18 mouse cellular contexts compared by ENCODE assay signal in the genomic region with DNA sequence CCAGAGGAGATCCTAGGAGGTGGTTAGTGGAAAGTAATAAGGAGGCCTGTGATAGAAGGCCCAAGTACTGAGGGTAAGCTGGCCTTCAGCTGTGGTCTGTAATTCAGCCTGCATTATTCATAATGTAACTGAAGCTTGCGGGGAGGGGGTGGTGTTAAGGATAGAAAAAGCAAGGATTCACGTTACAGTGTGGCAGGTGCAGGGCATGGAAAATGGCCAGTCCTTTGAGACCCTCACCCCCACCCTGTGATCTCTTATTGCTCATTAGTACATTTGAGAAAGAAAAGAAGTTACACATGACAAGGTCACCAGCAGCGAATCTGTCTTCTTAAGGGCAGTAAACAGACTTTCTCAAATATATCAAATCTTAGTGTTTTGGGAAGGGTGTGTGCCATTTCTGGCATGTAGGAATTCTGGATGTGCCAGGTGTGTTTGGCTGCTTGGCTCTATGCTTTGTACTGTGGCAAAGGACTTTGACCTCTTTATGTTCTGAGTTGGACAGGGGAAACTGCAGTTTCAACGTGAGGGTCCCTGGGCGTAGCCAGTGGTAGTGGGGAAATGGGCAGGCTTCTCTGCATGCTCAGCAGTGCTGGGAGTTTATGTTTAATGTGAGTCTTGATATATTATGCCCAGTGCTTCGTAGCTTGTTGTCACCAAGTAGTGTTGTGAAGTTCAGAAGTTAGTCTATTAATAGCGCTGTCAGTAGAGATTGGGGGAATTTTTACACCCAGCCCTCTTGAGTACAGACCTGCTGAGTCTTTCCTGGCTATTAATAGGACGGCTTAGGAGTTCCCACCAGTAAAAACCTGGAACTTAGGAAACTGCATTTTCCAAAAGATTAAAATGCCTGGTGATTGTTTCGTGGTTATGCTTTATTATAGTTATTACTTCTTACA. TPM values are rescaled to one million over a fixed set of nuclear protein-coding genes. Genes with fewer than 3 reads are reported as not detected.
DNase-seq lines count a peak whose midpoint lies in the region; ATAC-seq and TF ChIP-seq lines count a peak whose summit lies in the region.
"Had no signal": no experiment of that assay in that cellular context is flagged by ENCODE, and none has a peak within 500 bp of the region (broad histone marks: within the 10 kb centered on the region; RNA-seq: fewer than 3 reads in every experiment).

No protein-coding gene starts in this region.

- no peak for ATAC-seq in heart, embryonic 11.5 days (replicated peaks; ENCODE audit: insufficient number of reproducible peaks, low FRiP score, low TSS enrichment)
- ATAC-seq: forebrain, embryonic 15.5 days; hindbrain, embryonic 16.5 days; liver, embryonic 12.5 days; lung, postnatal 0 days had no signal

- peak; percentile 26 to 46 for DNase-seq in heart, adult 2 months
- no peak for DNase-seq in heart, postnatal 25 days (ENCODE audit: low spot score)
- peak; percentile 47 for DNase-seq in brain, adult 2 months (ENCODE audit: low read depth, low spot score)
- no peak for DNase-seq in layer of hippocampus, postnatal 10 days (ENCODE audit: low spot score in 2 of 2)
- DNase-seq in retina, embryonic 14.5 days (ENCODE audit: low spot score), result no peak
- DNase-seq: cerebellum, adult 18-20 months; gastrocnemius, postnatal 14 days; kidney, adult 18-20 months; midbrain, embryonic 14.5 days; spleen, adult 18-20 months; thymus, postnatal 4 days had no signal

- H3K9me3 ChIP-seq in heart, embryonic 11.5 days (replicated peaks; ENCODE audit: control insufficient read depth, low read length), result no peaks in the 10 kb centered on the region
- H3K9me3 ChIP-seq: forebrain, embryonic 15.5 days; G1E had no signal

- peak overlapping the region; percentile 26 for H3K9ac ChIP-seq in heart, adult 2 months (ENCODE audit: low read depth, low read length)
- H3K9ac ChIP-seq in heart, embryonic 11.5 days (ENCODE audit: low read depth, low read length), result no peak overlapping the region
- H3K9ac ChIP-seq: forebrain, embryonic 15.5 days; liver, embryonic 12.5 days had no signal

- peaks cover 39% of the 10 kb centered on the region for H3K36me3 ChIP-seq in heart, adult 2 months (ENCODE audit: control insufficient read depth, insufficient read depth, low read length)
- H3K36me3 ChIP-seq in heart, embryonic 11.5 days (ENCODE audit: control insufficient read depth, insufficient read depth, low read length), result peaks cover 18% of the 10 kb centered on the region
- H3K36me3 ChIP-seq in myocyte (ENCODE audit: control insufficient read depth, insufficient read depth), result peaks cover 29% of the 10 kb centered on the region

- no peaks in the 10 kb centered on the region for H3K27me3 ChIP-seq in heart, adult 2 months (ENCODE audit: control insufficient read depth, insufficient read depth, low read length)
- no peaks in the 10 kb centered on the region for H3K27me3 ChIP-seq in heart, embryonic 11.5 days (ENCODE audit: control insufficient read depth, insufficient read depth, low read length)
- no peaks in the 10 kb centered on the region for H3K27me3 ChIP-seq in myocyte (ENCODE audit: control insufficient read depth, insufficient read depth, insufficient read length)
- H3K27me3 ChIP-seq: forebrain, embryonic 15.5 days; liver, embryonic 12.5 days had no signal

- peak overlapping the region; percentile 94 for H3K27ac ChIP-seq in heart, adult 2 months
- peak overlapping the region; percentile 74 for H3K27ac ChIP-seq in heart, embryonic 11.5 days (ENCODE audit: low read depth, low read length)
- H3K27ac ChIP-seq: forebrain, embryonic 15.5 days; liver, embryonic 12.5 days had no signal

- intact Hi-C loops in heart, adult 2 months (cut with DNase I), result no loop called here
- intact Hi-C loops in heart, postnatal 25 days (cut with DNase I), result no loop called here

- 49% methylated on average over 9 of the region's 9 CpGs for WGBS in heart, adult 2 months
- 54% methylated on average over 9 of the region's 9 CpGs for WGBS in heart, embryonic 11.5 days (ENCODE audit: insufficient replicate concordance)

- no peak for TF ChIP-seq EP300 in heart, adult 2 months (IDR thresholded peaks at IDR 0.05; ENCODE audit: insufficient read depth, low read depth, low read length)

- H3K4me3 ChIP-seq in heart, adult 2 months, result peak overlapping the region; percentile 24
- H3K4me3 ChIP-seq in heart, embryonic 11.5 days (ENCODE audit: low read depth, low read length), result peak overlapping the region; percentile 11
- no peak overlapping the region for H3K4me3 ChIP-seq in myocyte
- H3K4me3 ChIP-seq: forebrain, embryonic 15.5 days; liver, embryonic 12.5 days had no signal

- 0 out of 2 replicates have a peak, but pooled peaks have one; percentile 38 for TF ChIP-seq POLR2A in heart, adult 2 months (IDR thresholded peaks at IDR 0.05; ENCODE audit: insufficient read depth, low read depth, low read length)
- TF ChIP-seq POLR2A in myocyte (IDR thresholded peaks at IDR 0.05; ENCODE audit: insufficient read length, low read depth), result no peak

- peaks cover 6% of the 10 kb centered on the region for H3K79me2 ChIP-seq in heart, adult 2 months (replicated peaks; ENCODE audit: control insufficient read depth, insufficient read depth, low read length)
- peaks cover 31% of the 10 kb centered on the region for H3K79me2 ChIP-seq in myocyte (ENCODE audit: control insufficient read depth, insufficient read depth)

- no peak for TF ChIP-seq CTCF in heart, adult 2 months (IDR thresholded peaks at IDR 0.05)

- H3ac ChIP-seq in myocyte (ENCODE audit: control insufficient read depth, insufficient read length), result no peak overlapping the region

- H3K4me1 ChIP-seq in heart, adult 2 months (ENCODE audit: control insufficient read depth, insufficient read depth, low read length), result peaks cover 14% of the 10 kb centered on the region
- H3K4me1 ChIP-seq in heart, embryonic 11.5 days (ENCODE audit: control insufficient read depth, insufficient read depth, low read length), result peaks cover 30% of the 10 kb centered on the region

- H3K4me2 ChIP-seq in heart, embryonic 11.5 days, result peak overlapping the region; percentile 59
- peak overlapping the region; percentile 63 for H3K4me2 ChIP-seq in myocyte (ENCODE audit: low read depth)
- H3K4me2 ChIP-seq: forebrain, embryonic 15.5 days; liver, embryonic 12.5 days had no signal

TF ChIP-seq in myocyte, 11 proteins besides CTCF, POLR2A, EP300 and RAD21:
- no peak for TF ChIP-seq MYOG (IDR thresholded peaks at IDR 0.05; ENCODE audit: control insufficient read depth in 1 of 3, insufficient read depth in 1 of 3, insufficient read length in 2 of 3, low read depth in 2 of 3)
- TF ChIP-seq REST (IDR thresholded peaks at IDR 0.05; ENCODE audit: insufficient read depth, insufficient read length), result no peak
- no peak for TF ChIP-seq E2F4 (IDR thresholded peaks at IDR 0.05; ENCODE audit: insufficient read depth)
- peak in 2 of 3 experiments; percentile 27 to 78 for TF ChIP-seq MYOD1 (IDR thresholded peaks at IDR 0.05; ENCODE audit: control insufficient read depth in 1 of 3, insufficient read length in 2 of 3, low read depth in 2 of 3)
- TF ChIP-seq TCF12 (IDR thresholded peaks at IDR 0.05; ENCODE audit: insufficient read depth, poor library complexity, severe bottlenecking), result no peak

RNA-seq across cellular contexts. Expression of a gene that starts 3.7 kb away (rescaled TPM):
- 10 to 100 TPM; 81.7 to 95.1 TPM for total RNA-seq in heart, adult 2 months (2021)
- 33.8 and 57.2 TPM in 2 replicates for polyA plus RNA-seq in heart, adult 2 months (2012; rRNA removed)
- 10 to 100 TPM; 89.3 to 92.0 TPM for total RNA-seq in heart, postnatal 25 days (2021)
- 8.6 and 11.8 TPM in 2 replicates for polyA plus RNA-seq in heart, embryonic 11.5 days (2014; fragmentation: Nextera tagmentation; extraction: Ambion mirVana)
- 23.1 TPM for polyA plus RNA-seq in myocyte (2012; fragmentation: generic; extraction: Trizol)
- 10 to 100 TPM; 54.2 to 56.3 TPM for total RNA-seq in layer of hippocampus, postnatal 10 days (2021)

RNA-seq across cellular contexts. Expression of a gene that starts 57.2 kb away (rescaled TPM):
- 10 to 100 TPM; 28.6 to 32.7 TPM for total RNA-seq in heart, adult 2 months (2021)
- polyA plus RNA-seq in heart, adult 2 months (2012; rRNA removed), result 19.3 and 23.2 TPM in 2 replicates
- 10 to 100 TPM; 25.1 to 25.7 TPM for total RNA-seq in heart, postnatal 25 days (2021)
- polyA plus RNA-seq in heart, embryonic 11.5 days (2014; fragmentation: Nextera tagmentation; extraction: Ambion mirVana), result 22.9 and 23.3 TPM in 2 replicates
- polyA plus RNA-seq in myocyte (2012; fragmentation: generic; extraction: Trizol), result 13.9 TPM
- 10 to 100 TPM; 20.3 to 22.3 TPM for total RNA-seq in layer of hippocampus, postnatal 10 days (2021)

Comparison
In these comparisons a context has a peak if more than half of its experiments do, and no peak if none do; other contexts are left out.
1. DNase-seq: peak in heart, adult 2 months (2 of 2) and brain, adult 2 months (single experiment); none in heart, postnatal 25 days (single experiment), layer of hippocampus, postnatal 10 days (0 of 2) and retina, embryonic 14.5 days (single experiment).